Mouse (Mus musculus) small intestine, adult 2 months (tissue): ENCODE measurements around the gene Lhfpl2.

Experiments used
- CTCF ChIP-seq: fragments of 200-500 bp; IDR thresholded peaks from 2 replicates; pipeline ENCODE4 v1.5.1; 2012; ENCODE audit warnings: low read depth, mild to moderate bottlenecking, control low read depth, inconsistent platforms, low read length, moderate library complexity, mixed read lengths; ENCODE audit not compliant: insufficient replicate concordance, insufficient read length; ENCODE audit errors: extremely low read depth
- POLR2A ChIP-seq: fragments of 200-500 bp; IDR thresholded peaks from 2 replicates; pipeline ENCODE4 v1.6.1; 2012; ENCODE audit warnings: low read depth, mild to moderate bottlenecking, control low read depth, inconsistent platforms, low read length, moderate library complexity

GRCm38 (mm10) chr13:94062349-94063111, 4.9 kb downstream of the Lhfpl2 start:
- TF ChIP-seq CTCF: no peak
- TF ChIP-seq POLR2A: no peak
